Mouse (Mus musculus) urinary bladder, postnatal 25 days (tissue): ENCODE results near the gene Zfp12.

ENCODE experiments used
- DNase-seq: peaks from one replicate; pipeline ENCODE4 v3.0.0; 2022; ENCODE audit warnings: low spot score

Zfp12 gene

DNA sequence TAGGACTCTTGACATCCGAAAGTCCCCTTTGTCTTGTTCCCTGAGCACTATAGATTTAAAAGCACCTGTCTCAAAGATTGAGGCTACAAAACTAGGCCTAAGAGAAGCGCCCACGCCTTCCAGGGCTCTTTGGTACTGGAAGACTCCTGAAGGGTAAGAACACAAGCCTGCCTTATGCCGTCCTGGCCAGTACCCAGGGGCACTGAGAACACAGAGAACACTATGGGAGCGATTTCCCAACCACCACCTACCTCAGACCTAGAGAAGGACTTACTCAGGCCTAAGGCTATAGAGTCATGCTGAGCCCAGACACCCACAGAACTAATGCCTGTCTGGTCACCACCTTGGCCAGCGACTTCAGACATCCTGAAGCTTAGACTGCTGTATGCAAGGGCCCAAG is 31.8 kb downstream of the Zfp12 start:
- DNase-seq, result no peak

DNA sequence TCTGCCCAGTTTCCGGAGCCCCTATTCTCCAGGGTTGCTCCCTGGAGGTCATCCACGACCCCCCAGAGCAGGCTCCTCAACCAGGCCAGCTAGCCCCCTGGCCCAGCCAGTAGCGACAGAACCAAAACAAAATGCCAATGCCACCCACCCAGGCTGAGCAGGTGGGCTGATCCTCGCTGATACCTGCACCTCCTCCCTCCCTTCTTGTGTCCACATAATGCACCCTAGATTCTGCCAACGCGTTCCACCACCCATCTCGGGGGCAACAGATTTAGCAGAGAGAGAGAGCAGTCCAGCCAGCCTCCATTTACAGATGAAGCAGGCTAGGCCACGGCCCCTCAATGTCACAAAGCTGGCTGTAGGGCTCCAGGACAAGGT is 34.0 kb downstream of the Zfp12 start:
- no peak for DNase-seq

DNA sequence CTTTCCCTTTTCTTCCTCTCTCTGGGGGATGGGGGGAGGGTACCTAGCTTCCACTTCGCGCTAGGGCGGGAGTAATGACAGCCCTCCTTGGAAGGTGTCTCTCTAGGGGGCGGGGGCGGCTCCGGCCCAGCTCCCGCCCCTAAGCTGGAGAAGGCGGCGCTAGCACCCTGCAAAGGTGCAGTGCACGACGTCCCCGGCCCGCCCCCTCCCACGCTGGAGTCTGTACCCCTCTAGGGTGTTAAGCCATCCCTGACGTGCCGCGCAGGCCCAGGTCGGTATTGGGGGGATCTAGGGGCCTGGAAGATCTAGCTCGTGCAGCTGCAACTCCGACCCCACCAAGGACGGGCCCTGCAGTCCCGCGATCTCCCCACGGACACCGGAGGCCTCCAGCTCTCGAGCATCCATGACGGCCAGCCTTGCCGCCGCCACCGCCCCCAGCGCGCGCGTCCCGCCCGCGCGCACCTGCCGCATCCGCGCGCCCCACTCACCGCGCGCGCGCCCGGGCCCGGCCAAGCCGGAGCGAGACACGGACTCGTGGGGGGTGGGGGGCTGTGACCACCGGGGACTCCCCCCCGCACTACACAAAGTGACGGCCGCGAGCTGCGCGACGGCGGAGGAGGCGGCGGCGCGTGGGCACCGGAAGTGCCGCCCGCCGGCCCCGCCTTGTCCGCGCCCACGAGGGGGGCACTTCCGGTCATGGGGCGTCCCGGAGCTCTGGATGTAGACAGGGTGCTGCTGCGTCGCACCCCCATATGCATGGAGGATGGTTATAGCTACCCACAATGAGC is 34.6 kb downstream of the Zfp12 start, which contains the start of gene Zfp316:
Gene Zfp316 (minus strand): TSS at position 660 of the 788 bp plus-strand sequence.
- peak; percentile 68 for DNase-seq

DNA sequence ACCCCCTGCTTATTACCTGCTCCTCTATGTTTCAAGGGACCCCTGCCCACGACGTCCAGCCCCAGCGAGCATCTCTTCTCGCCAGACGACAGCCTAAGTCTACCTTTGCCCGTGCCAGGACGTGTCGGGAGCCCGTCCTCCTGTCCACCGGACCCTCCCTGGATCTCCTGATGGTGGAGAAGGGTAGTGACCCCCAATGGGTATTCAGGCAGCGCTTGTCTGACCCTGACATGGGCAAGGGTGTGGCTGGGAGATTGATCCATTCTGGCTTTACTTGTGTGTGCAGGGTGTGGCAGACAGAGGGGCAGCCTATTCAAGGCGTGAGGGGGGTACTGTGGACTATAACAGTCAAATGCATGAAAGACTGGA is 35.2 kb downstream of the Zfp12 start:
- DNase-seq, result no peak

DNA sequence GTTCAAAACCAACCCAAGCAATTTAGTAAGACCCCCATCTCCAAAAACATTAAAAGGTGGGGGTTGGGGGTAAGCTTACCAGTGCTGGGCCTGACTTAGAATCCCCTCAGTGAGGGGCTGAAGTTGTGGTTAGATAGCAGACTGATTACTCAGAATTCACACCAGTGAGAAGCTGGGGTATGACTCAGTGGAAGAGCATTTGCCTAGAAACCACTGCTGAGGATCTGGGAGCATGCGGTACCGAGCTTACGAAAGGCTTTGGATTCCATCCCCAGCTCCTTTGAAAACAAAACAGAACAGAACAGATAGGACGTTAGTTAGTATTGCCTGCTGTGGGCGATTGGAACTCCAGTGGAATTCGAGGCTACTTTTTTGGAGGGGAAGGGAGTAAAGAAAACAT is 36.7 kb downstream of the Zfp12 start:
- DNase-seq, result no peak

DNA sequence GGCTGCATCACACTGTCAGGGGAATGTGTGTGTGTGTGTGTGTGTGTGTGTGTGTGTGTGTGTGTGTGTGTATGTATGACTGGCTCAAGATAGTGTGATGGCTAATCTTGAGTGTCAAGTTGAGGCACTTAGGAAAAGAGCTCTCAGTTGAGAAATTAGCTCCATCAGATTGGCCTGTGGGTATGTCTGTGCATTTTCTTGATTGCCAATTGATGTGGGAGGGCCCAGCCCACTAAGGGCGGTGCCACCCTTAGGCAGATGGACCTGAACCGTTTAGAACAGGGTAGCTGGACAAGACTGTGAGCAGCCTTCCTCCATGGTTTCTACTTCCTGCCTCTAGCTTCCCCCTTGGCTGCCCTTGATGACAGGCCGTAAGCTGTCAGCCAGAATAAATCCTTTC is 37.1 kb downstream of the Zfp12 start:
- no peak for DNase-seq

DNA sequence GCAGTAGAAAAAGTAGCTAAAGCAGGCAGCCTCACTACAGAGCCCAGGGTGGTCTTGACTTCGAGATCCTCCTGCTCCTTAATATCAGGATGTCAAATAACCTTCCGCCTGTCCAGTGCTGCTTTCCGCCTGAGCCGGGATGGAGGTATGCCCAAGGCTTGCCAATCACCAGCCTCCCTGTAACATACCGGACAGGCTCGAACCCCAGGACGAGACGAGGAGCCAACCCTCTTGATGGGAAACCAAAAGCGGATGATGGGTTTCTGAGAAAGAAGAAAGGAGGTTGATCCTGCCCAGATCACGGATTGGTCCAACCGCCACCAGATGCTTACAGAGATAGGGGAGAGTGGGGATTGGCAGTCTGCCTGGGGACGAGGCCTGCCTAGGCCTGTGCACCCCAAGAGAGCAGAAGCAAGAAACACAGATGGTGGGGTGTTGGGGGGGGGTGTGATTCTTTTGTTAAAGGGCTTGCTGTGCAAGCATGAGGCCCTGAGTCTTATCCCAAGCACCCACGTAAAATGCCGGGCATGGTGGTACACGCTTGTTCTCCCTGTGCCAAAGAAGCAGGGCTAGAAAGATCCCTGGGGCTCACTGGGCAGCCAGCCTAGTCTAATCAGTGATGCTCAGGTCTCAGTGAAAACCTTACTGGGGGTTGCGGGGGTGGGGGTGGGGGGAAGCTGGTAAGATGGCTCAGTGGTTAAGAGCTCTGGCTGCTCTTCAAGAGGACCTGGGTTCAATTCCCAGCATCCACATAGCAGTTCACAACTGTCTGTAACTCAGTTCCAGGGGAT is 37.8 kb downstream of the Zfp12 start:
- no peak for DNase-seq

DNA sequence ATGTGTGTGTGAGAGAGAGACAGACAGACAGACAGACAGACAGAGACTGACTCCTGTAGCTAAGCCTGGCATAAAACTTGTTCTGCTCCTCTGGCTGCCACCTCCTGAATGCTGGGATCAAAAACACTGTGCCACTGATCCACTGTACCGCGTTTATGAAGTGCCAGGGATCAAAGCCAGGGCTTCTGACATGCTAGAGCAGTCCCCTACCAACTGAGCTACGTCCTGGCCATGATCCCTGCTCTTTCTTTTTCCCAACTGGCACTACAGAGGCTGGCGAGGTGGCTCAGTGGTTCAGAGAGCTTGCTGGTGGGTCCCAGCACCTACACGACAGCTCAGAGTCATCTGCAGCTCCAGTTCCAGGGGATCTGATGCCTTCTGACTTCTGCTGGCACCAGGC is 40.8 kb downstream of the Zfp12 start:
- DNase-seq, result no peak

DNA sequence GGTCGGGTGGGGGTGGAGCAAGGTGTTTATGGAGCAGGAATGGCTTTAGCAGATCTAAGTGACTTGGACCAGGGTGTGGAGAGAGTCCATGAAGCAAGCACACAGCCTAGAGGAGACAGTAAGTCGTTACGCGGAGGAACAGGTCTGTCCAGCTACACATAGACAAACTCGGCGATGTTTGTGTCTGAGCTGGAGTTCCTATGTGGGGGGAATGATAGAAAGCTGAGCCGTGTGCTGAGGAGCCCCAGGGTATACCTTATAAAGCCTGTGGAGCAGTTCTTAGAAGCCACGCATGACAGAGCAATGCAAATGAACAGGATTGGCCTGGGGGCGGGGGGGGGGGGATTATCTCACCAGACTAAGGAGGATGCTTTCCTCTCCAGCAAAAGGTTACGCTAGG is 44.3 kb downstream of the Zfp12 start:
- no peak for DNase-seq

DNA sequence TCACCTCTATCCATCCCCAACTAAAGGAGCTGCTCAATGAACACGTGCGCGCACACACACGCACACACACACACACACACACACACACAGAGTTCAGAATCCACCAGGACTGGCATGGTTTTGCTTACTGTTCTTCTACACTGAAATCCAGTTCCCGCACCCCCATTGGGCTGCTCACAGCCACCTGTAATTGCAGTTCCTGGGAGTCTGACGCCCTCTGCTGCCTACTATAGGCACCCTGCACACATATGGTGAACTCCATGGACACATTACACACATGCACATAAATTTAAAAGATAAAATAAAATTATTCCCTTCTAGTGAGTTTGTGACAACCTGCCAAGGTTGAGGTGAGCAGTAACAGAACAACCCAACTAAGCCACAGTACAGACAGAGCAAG is 49.8 kb downstream of the Zfp12 start:
- DNase-seq, result no peak

DNA sequence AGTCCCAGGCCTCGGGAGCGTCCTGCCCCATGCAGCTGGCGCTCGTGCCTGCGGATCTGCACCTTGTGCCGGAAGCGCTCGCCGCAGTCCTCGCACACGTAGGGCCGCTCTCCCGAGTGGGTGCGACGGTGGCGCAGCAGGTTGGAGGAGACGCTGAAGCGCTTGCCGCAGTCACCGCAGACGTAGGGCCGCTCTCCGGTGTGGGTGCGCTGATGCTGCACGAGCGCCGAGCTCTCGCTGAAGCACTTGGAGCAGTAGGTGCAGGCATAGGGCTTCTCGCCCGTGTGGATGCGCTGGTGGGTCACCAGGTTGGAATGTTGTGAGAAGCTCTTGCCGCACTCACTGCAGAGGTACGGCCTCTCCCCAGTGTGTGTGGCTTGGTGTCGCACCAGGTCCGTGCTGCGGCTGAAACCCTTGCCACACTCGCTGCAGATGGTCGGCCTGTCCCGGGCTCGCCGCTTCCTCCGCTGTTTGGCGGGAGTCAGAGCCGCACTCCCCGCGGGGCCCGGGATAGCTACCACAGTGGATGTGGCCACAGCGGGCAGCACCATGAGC is 52.9 kb downstream of the Zfp12 start:
- no peak for DNase-seq

DNA sequence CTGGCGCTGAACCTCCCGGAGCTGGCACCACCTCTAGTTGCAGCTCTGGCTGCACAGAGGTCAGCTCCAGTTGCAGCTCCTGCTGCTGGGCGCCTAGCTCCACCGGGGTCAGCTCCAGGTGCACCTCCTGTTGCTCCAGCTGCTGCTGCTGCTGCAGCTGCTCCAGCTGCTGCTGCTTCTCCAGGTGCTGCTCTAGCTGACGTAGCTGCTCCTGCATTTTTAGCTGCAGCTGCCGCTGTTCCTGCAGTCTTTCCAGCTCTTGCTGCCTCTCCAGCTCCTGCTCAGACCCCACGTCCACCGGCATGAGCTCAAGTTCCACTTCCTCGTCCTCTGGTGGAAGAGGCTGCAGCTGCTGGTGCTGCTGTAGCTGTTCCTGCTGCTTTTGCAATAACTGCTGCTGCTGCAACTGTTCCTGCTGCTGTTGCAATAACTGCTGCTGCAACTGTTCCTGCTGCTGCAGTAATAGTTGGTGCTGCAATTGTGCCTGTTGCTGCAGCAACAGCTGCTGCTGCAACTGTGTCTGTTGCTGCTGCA is 53.5 kb downstream of the Zfp12 start:
- no peak for DNase-seq

DNA sequence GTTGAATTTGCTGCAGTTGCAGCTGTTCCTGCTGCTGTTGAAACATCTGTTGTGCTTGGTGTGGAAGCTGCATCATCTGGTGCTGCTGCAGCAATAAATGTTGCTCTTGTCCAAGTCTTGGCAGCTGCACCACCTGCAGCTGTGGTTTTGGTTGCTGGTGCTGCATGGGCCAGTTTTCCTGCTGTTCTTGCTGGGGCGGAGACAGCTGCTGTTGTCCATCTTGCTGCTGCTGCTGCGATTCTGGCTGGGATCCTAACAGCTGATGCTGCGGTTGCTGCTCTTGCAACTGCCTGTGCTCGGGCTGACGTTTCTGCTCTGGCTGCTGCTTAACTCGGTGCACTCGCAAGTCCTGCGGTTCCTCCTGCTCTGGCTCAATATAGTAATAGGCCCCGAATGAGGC is 54.3 kb downstream of the Zfp12 start:
- DNase-seq, result no peak

DNA sequence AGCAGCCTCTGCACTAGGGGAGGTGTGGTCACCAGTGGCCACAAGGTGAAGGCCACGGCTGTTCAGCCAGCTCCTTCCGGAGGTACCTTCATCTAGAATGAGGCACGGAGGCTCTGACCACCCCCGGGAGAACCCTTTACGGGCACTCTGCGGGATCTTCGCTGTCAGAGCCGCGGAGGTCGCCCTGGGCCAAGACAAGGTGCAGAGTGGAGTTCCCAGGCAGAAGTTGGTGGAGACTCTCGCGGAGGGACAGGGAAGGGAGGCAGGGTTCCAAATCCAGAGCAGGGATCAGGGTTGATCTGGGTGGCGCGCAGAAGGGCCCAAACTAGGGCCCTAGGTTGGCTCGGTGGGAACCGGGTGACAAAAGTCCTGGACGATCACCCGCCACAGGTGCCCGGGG is 57.9 kb downstream of the Zfp12 start:
- no peak for DNase-seq

DNA sequence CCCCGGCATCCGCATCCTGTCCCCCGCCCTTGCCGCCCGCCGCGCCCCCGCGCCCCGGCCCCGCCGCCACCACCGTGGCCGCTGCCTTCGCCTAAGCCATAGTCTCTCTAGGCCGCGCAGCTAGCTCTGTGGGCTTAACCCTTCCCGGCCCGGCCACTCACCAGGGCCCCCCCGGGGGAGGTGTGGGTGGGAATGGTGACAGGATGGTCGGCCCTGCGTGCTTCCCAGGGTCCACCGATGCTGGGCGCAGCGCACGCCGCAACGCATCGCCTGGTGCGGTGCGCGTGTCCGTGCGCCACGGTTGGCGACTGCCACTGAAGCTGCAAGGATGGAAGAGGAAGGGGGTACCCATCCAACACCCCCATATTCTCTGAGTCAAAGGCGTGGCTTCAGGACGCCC is 58.4 kb downstream of the Zfp12 start, which contains the start of gene Zfp853:
Gene Zfp853 (minus strand): TSS at position 220 of the 400 bp plus-strand sequence.
- no peak for DNase-seq

DNA sequence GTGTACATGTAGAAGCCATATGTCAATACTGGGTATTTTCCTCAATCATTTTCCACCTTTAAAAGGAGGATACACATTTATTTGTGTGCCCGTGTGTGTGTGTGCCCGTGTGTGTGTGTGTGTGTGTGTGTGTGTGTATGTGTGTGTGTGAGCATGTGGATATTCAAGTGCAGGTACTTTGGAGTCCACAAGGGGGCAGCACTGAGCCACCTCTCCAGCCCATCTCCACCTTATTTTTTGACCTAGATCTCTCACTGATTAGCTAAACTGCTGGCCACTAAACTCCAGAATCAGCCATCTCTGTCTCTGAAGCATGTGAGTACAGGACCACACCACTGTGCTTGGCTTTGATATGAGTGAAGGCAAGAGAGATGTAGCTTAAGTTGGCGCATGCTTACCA is 59.9 kb downstream of the Zfp12 start:
- no peak for DNase-seq

DNA sequence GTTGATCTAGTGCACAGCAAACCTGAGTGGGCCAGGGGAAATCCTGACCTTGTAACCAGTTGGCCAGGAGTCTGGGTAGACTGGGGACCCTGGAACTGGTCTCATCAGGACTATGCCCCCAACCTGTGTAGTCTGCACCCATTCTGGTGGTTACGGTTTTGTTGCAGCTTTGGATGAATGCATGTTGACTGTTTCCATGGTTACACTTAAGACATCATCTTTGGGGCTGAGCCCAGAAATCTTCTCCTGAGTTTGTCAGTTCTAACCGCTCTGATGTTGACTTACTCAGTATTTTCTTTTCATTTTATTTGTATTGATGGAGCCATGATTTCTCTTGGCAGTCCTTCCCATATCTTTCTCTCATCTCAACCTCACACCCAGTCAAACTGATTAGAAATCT is 60.4 kb downstream of the Zfp12 start:
- no peak for DNase-seq

DNA sequence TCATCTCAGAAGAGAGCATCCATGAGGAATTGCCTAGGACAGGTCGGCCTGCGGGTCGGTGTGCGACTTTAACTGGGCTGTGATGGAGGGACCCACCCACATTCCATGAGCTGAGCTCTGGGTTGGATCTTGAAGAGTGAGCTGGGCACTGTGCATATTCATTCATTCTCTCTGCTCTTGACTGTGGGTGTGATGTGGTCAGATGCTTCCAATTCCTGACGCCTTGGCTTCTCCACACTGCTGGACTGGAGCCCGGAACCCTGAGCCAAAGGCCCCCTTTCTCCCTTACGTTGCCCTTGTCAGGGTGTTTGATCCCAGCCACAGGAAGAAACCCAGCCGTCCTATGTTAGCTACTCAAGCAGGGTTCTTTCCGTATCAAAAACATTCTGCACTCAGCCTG is 63.0 kb downstream of the Zfp12 start:
- DNase-seq, result no peak

DNA sequence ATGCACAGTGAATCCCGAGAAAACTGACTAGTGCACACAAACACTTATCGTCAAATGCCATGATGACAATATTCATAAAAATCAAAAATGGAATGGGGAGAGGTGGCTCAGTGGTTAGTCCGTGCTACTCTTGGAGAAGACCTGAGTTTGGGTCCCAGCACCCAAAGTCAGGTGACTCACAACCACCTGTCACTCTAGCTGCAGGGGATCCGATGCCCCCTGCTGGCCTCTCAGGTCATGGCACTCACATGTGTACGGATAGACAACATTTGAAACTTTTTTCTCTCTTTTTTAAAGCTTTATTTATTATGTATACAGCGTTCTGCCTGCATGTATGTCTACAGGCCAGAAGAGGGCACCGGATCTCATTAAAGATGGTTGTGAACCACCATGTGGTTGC is 63.4 kb downstream of the Zfp12 start:
- no peak for DNase-seq
